Mouse (Mus musculus): ENCODE data around the gene Gm20403. TPM values are rescaled to one million over a fixed set of nuclear protein-coding genes. Genes with fewer than 3 reads are reported as not detected.

The Gm20403 gene
- polyA plus RNA-seq, 1 experiment from 2014 or later = not detected

GRCm38 (mm10) chr12:54996979-54997474, 10.7 kb upstream of the Gm20403 start:
- Histone ChIP-seq H3K9me3 (ENCODE audit: control insufficient read depth, low read length) (no peaks in the 10 kb centered on the region), H3K9ac (ENCODE audit: low read depth, low read length) (no peak overlapping the region), H3K36me3 (ENCODE audit: control insufficient read depth, insufficient read depth, low read length) (no peaks in the 10 kb centered on the region), H3K27me3 (replicated peaks; ENCODE audit: control insufficient read depth, insufficient read depth, low read length) (no peaks in the 10 kb centered on the region), H3K4me2 (no peak overlapping the region), H3K4me1 (replicated peaks; ENCODE audit: control insufficient read depth, insufficient read depth, low read length) (peaks cover 10% of the 10 kb centered on the region; the same call in 1 of the 2 replicates), H3K4me3 (ENCODE audit: low read depth, low read length) (no peak overlapping the region), H3K27ac (ENCODE audit: low read depth, low read length) (no peak overlapping the region)
- DNase-seq (ENCODE audit: low spot score) = no peak
- no peak for ATAC-seq (replicated peaks; ENCODE audit: low FRiP score)
- WGBS = 81% methylated on average over 6 of the region's 6 CpGs

GRCm38 (mm10) chr12:54995965-54996364, 9.6 kb upstream of the Gm20403 start:
- no peak for DNase-seq (ENCODE audit: low spot score)
- Histone ChIP-seq H3K4me3 (ENCODE audit: low read depth, low read length) (no peak overlapping the region), H3K4me1 (replicated peaks; ENCODE audit: control insufficient read depth, insufficient read depth, low read length) (peaks cover 10% of the 10 kb centered on the region; the same call in 1 of the 2 replicates), H3K36me3 (ENCODE audit: control insufficient read depth, insufficient read depth, low read length) (no peaks in the 10 kb centered on the region), H3K4me2 (no peak overlapping the region), H3K27ac (ENCODE audit: low read depth, low read length) (no peak overlapping the region), H3K27me3 (replicated peaks; ENCODE audit: control insufficient read depth, insufficient read depth, low read length) (no peaks in the 10 kb centered on the region), H3K9me3 (ENCODE audit: control insufficient read depth, low read length) (no peaks in the 10 kb centered on the region), H3K9ac (ENCODE audit: low read depth, low read length) (no peak overlapping the region)
- whole genome bisulfite sequencing = 75% methylated on average over 3 of the region's 3 CpGs
- no peak for ATAC-seq (replicated peaks; ENCODE audit: low FRiP score)

GRCm38 (mm10) chr12:54994418-54994817, 8.1 kb upstream of the Gm20403 start:
- H3K4me2 ChIP-seq = no peak overlapping the region
- ATAC-seq (replicated peaks; ENCODE audit: low FRiP score) = no peak

GRCm38 (mm10) chr12:54994068-54994386, 7.7 kb upstream of the Gm20403 start:
- H3K4me1 ChIP-seq (replicated peaks; ENCODE audit: control insufficient read depth, insufficient read depth, low read length) = peaks cover 10% of the 10 kb centered on the region; the same call in 1 of the 2 replicates
- no peak overlapping the region for H3K9ac ChIP-seq (ENCODE audit: low read depth, low read length)

More at GRCm38 (mm10) chr12:54994418-54994817, 8.1 kb upstream of the Gm20403 start:
- Histone ChIP-seq H3K9me3 (ENCODE audit: control insufficient read depth, low read length) (no peaks in the 10 kb centered on the region), H3K9ac (ENCODE audit: low read depth, low read length) (no peak overlapping the region), H3K36me3 (ENCODE audit: control insufficient read depth, insufficient read depth, low read length) (no peaks in the 10 kb centered on the region), H3K4me3 (ENCODE audit: low read depth, low read length) (no peak overlapping the region), H3K4me1 (replicated peaks; ENCODE audit: control insufficient read depth, insufficient read depth, low read length) (peaks cover 10% of the 10 kb centered on the region; the same call in 1 of the 2 replicates), H3K27ac (ENCODE audit: low read depth, low read length) (no peak overlapping the region), H3K27me3 (replicated peaks; ENCODE audit: control insufficient read depth, insufficient read depth, low read length) (no peaks in the 10 kb centered on the region)
- DNase-seq (ENCODE audit: low spot score) = no peak
- 82% methylated on average over 4 of the region's 4 CpGs for WGBS

GRCm38 (mm10) chr12:54993246-54994067, 7.1 kb upstream of the Gm20403 start:
- no peak for DNase-seq (ENCODE audit: low spot score)
- Histone ChIP-seq H3K36me3 (ENCODE audit: control insufficient read depth, insufficient read depth, low read length) (no peaks in the 10 kb centered on the region), H3K4me2 (peak overlapping the region; percentile 42), H3K4me3 (ENCODE audit: low read depth, low read length) (peak overlapping the region; percentile 14; the same call in 1 of the 2 replicates), H3K9ac (ENCODE audit: low read depth, low read length) (no peak overlapping the region), H3K27me3 (replicated peaks; ENCODE audit: control insufficient read depth, insufficient read depth, low read length) (no peaks in the 10 kb centered on the region), H3K27ac (ENCODE audit: low read depth, low read length) (no peak overlapping the region), H3K4me1 (replicated peaks; ENCODE audit: control insufficient read depth, insufficient read depth, low read length) (peaks cover 10% of the 10 kb centered on the region; the same call in 1 of the 2 replicates), H3K9me3 (ENCODE audit: control insufficient read depth, low read length) (no peaks in the 10 kb centered on the region)
- WGBS = 42% methylated on average over 16 of the region's 16 CpGs
- no peak for ATAC-seq (replicated peaks; ENCODE audit: low FRiP score)

More at GRCm38 (mm10) chr12:54994068-54994386, 7.7 kb upstream of the Gm20403 start:
- Histone ChIP-seq H3K27ac (ENCODE audit: low read depth, low read length) (no peak overlapping the region), H3K4me2 (peak overlapping the region; percentile 42), H3K27me3 (replicated peaks; ENCODE audit: control insufficient read depth, insufficient read depth, low read length) (no peaks in the 10 kb centered on the region), H3K4me3 (ENCODE audit: low read depth, low read length) (no peak overlapping the region; the same call in 1 of the 2 replicates), H3K9me3 (ENCODE audit: control insufficient read depth, low read length) (no peaks in the 10 kb centered on the region), H3K36me3 (ENCODE audit: control insufficient read depth, insufficient read depth, low read length) (no peaks in the 10 kb centered on the region)
- WGBS = 67% methylated on average over 6 of the region's 6 CpGs
- ATAC-seq (replicated peaks; ENCODE audit: low FRiP score) (no peak), DNase-seq (ENCODE audit: low spot score) (no peak)

GRCm38 (mm10) chr12:54992814-54993213, 6.5 kb upstream of the Gm20403 start:
- no peak overlapping the region for H3K27ac ChIP-seq (ENCODE audit: low read depth, low read length)
- no peak for DNase-seq (ENCODE audit: low spot score)
- H3K9ac ChIP-seq (ENCODE audit: low read depth, low read length) = no peak overlapping the region
- no peaks in the 10 kb centered on the region for H3K36me3 ChIP-seq (ENCODE audit: control insufficient read depth, insufficient read depth, low read length)
- H3K9me3 ChIP-seq (ENCODE audit: control insufficient read depth, low read length) = no peaks in the 10 kb centered on the region
- H3K4me2 ChIP-seq = no peak overlapping the region
- H3K27me3 ChIP-seq (replicated peaks; ENCODE audit: control insufficient read depth, insufficient read depth, low read length) = no peaks in the 10 kb centered on the region
- no peak for ATAC-seq (replicated peaks; ENCODE audit: low FRiP score)
- 72% methylated on average over 3 of the region's 3 CpGs for WGBS
- no peak overlapping the region for H3K4me3 ChIP-seq (ENCODE audit: low read depth, low read length)
- H3K4me1 ChIP-seq (replicated peaks; ENCODE audit: control insufficient read depth, insufficient read depth, low read length) = peaks cover 10% of the 10 kb centered on the region; the same call in 1 of the 2 replicates

- Histone ChIP-seq H3K27me3 (replicated peaks; ENCODE audit: control insufficient read depth, insufficient read depth, low read length) (no peaks in the 10 kb centered on the region), H3K4me1 (replicated peaks; ENCODE audit: control insufficient read depth, insufficient read depth, low read length) (peaks cover 7% of the 10 kb centered on the region; the same call in 1 of the 2 replicates), H3K27ac (ENCODE audit: low read depth, low read length) (no peak overlapping the region), H3K9ac (ENCODE audit: low read depth, low read length) (no peak overlapping the region), H3K4me3 (ENCODE audit: low read depth, low read length) (no peak overlapping the region), H3K4me2 (no peak overlapping the region), H3K36me3 (ENCODE audit: control insufficient read depth, insufficient read depth, low read length) (peaks cover under 1% of the 10 kb centered on the region; the same call in 1 of the 2 replicates), H3K9me3 (ENCODE audit: control insufficient read depth, low read length) (no peaks in the 10 kb centered on the region)
- no peak for ATAC-seq (replicated peaks; ENCODE audit: low FRiP score)
- 66% methylated on average over 4 of the region's 4 CpGs for WGBS
- no peak for DNase-seq (ENCODE audit: low spot score)
Observed at GRCm38 (mm10) chr12:54988323-54988850, 2.1 kb upstream of the Gm20403 start.

- H3K4me1 ChIP-seq (replicated peaks; ENCODE audit: control insufficient read depth, insufficient read depth, low read length) = peaks cover 7% of the 10 kb centered on the region; the same call in 1 of the 2 replicates
- DNase-seq (ENCODE audit: low spot score) = no peak
- no peak overlapping the region for H3K4me2 ChIP-seq
- no peaks in the 10 kb centered on the region for H3K27me3 ChIP-seq (replicated peaks; ENCODE audit: control insufficient read depth, insufficient read depth, low read length)
- H3K36me3 ChIP-seq (ENCODE audit: control insufficient read depth, insufficient read depth, low read length) = peaks cover 11% of the 10 kb centered on the region; the same call in 1 of the 2 replicates
- no peak overlapping the region for H3K4me3 ChIP-seq (ENCODE audit: low read depth, low read length)
- H3K27ac ChIP-seq (ENCODE audit: low read depth, low read length) = no peak overlapping the region
- H3K9me3 ChIP-seq (ENCODE audit: control insufficient read depth, low read length) = no peaks in the 10 kb centered on the region
- no peak for ATAC-seq (replicated peaks; ENCODE audit: low FRiP score)
- WGBS = 80% methylated on average over 2 of the region's 2 CpGs
- H3K9ac ChIP-seq (ENCODE audit: low read depth, low read length) = no peak overlapping the region
Observed at GRCm38 (mm10) chr12:54987156-54987555, 827 bp upstream of the Gm20403 start.

All from liver, embryonic 11.5 days (tissue).